Mouse (Mus musculus): ENCODE measurements around the gene Osbp. TPM values are rescaled to one million over a fixed set of nuclear protein-coding genes. Genes with fewer than 3 reads are reported as not detected.
A peak's percentile ranks its signal among the peaks of the same experiment; 100 is the strongest.

Gene Osbp
- polyA plus RNA-seq, 1 experiment from 2014 or later = 4.0 TPM

DNA sequence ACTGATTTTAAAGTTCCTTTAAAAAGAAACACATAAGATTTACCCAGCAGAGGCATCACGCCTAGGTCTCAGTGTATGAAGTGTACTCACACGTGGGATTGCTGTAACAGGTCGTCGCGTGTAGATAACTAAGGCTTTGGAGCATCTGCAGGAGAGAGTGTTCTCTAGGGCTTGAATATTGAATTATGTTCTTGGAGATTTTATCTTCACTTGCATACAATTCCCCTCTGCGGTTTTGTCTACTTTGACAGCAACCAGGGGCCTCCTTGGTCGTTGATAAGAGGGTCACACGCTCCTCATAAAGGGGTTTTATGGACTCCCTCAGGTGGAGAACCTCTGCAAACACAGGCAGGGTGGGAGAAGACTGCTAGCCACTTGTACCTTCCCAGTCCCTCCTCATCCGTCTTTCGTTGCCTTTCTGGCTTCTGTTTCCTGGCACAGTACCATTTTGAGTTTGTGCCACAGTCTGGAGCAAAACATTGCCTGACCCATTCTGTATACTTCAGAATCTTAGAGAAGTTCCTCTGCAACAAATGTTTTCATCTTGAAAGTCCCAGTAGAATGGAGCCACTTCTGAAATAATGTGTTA, 26.8 kb downstream of the Osbp start:
- Histone ChIP-seq H3K9me3 (no peaks in the 10 kb centered on the region), H3K4me3 (no peak overlapping the region), H3K9ac (no peak overlapping the region), H3K27ac (no peak overlapping the region), H3K4me2 (no peak overlapping the region), H3K4me1 (no peaks in the 10 kb centered on the region), H3K27me3 (replicated peaks) (no peaks in the 10 kb centered on the region), H3K36me3 (replicated peaks) (peaks cover 61% of the 10 kb centered on the region)
- no peak for ATAC-seq (replicated peaks)
- WGBS = 92% methylated on average over 10 of the region's 10 CpGs

DNA sequence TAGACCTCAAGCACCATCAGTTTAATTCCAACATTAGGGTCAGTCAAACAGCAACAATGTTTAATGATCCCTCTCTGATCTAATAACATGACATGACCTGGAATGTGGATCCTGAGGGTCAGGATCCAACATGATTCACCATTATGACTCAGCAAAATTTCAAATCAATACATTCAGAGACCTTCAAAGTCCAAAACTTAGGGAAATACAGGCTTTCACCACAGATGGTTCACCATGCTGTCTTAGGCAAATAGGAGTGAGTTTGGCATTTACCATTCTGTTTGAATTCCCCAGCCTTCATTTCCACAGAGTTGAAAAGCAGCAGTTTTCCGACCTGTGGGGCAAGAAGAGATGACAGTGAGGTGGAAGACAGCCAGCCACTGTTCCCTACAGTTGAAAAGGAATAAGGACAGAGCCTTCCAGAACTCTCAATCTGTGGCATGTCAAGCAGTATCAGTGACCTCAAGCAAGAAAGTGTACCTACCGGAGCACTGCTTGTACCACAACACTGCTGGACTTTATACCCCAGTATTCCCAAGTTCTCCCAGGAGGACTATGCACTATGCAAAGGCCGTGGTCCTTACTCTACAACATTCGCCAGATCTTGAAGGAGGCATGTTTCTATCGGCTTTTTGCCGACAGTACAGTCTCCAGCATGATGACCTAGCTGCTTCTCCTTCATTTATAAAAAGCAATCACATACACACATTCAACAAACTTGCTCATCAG, 29.1 kb downstream of the Osbp start:
- no peak for ATAC-seq (replicated peaks)
- Histone ChIP-seq H3K4me2 (no peak overlapping the region), H3K9ac (no peak overlapping the region), H3K4me1 (no peaks in the 10 kb centered on the region), H3K9me3 (no peaks in the 10 kb centered on the region), H3K4me3 (no peak overlapping the region), H3K36me3 (replicated peaks) (peaks cover 41% of the 10 kb centered on the region), H3K27ac (no peak overlapping the region), H3K27me3 (replicated peaks) (no peaks in the 10 kb centered on the region)
- 94% methylated on average over 6 of the region's 6 CpGs for WGBS

DNA sequence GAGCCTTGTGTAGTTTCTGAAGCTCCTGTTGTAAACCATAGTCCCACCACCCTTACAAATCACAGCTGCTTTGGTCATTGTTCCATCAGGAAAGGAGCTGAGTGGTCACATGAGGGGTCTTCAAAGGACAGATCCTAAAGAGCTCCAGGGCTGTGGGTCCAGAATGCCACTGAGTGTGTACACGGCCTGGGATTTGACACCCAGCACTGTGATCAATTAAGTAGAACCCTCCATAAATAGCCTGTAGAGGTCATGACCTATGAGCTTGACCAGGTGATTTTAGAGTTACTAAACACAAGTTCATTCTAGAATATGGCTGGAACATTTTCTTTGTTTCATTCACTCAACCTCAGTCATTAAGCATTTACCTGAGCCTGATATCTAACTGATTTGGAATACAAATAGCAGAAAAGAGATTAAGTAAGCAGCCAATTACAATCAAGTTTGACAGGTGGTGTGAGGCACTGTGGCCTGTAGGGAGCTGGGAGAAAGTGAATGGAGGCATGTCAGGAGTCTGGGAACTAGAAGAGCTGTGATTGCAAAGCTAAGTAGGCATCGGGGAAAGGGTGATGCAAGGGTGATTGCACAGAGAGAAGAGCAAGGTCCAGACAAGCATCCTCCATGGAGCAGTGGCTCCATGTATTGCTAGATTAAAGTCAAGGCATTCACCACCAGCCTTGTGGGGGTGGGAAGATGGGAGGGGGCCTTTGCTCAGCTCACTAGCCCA, 30.1 kb downstream of the Osbp start:
- H3K27ac ChIP-seq = no peak overlapping the region
- no peaks in the 10 kb centered on the region for H3K4me1 ChIP-seq
- no peak overlapping the region for H3K4me3 ChIP-seq
- WGBS = 71% methylated on average over 2 of the region's 2 CpGs
- H3K27me3 ChIP-seq (replicated peaks) = no peaks in the 10 kb centered on the region
- peaks cover 33% of the 10 kb centered on the region for H3K36me3 ChIP-seq (replicated peaks)
- H3K9ac ChIP-seq = no peak overlapping the region
- no peak overlapping the region for H3K4me2 ChIP-seq
- no peaks in the 10 kb centered on the region for H3K9me3 ChIP-seq
- 0 out of 2 replicates have a peak, but pooled peaks have one; percentile 40 for ATAC-seq (replicated peaks)

DNA sequence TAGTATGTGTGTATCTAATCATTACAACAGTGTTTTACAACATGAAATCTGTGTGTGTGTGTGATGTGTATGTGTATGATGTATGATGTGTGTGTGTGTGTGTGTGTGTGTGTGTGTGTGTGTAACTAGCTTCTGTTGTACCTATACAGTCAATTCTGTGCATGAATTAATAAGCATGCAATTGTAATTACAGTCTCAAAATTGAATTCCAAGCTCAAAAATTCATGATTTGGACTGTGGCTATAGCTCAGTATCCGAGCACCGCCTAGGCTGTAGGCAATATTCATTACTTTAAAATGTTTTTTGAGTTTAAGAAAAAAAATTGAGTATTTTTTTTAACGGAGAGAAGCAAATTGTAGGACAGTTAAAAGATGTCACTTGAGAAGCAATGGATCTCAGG, 35.9 kb downstream of the Osbp start:
- H3K9ac ChIP-seq = no peak overlapping the region
- ATAC-seq (replicated peaks) = no peak
- H3K4me1 ChIP-seq = peaks cover 13% of the 10 kb centered on the region
- H3K27ac ChIP-seq = no peak overlapping the region
- 30% methylated on average over 3 of the region's 3 CpGs for WGBS
- no peaks in the 10 kb centered on the region for H3K9me3 ChIP-seq
- H3K27me3 ChIP-seq (replicated peaks) = no peaks in the 10 kb centered on the region
- H3K4me2 ChIP-seq = no peak overlapping the region
- H3K4me3 ChIP-seq = no peak overlapping the region
- no peaks in the 10 kb centered on the region for H3K36me3 ChIP-seq (replicated peaks)

DNA sequence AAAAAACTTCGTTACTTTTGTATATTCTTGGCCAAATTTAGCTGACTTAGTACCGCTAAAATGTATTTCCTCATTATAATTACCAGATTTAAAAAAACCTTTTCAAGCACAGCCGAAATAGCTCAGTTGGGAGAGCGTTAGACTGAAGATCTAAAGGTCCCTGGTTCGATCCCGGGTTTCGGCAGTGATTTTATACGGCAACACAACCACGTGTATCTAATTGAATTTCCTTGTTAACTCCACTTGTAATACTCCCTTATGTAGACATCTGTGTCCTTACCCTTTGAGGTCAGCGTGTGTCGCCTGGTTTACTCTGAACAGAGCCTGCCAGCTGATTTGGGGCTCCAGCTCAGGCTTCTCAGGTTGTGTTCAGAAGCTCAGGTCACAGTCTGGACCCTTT, 36.4 kb downstream of the Osbp start:
- Histone ChIP-seq H3K9ac (no peak overlapping the region), H3K27ac (no peak overlapping the region), H3K36me3 (replicated peaks) (no peaks in the 10 kb centered on the region), H3K9me3 (no peaks in the 10 kb centered on the region), H3K4me1 (peaks cover 18% of the 10 kb centered on the region), H3K27me3 (replicated peaks) (no peaks in the 10 kb centered on the region), H3K4me2 (peak overlapping the region; percentile 32), H3K4me3 (peak overlapping the region; percentile 22)
- no peak for ATAC-seq (replicated peaks)
- WGBS = 1% methylated on average over 11 of the region's 11 CpGs

DNA sequence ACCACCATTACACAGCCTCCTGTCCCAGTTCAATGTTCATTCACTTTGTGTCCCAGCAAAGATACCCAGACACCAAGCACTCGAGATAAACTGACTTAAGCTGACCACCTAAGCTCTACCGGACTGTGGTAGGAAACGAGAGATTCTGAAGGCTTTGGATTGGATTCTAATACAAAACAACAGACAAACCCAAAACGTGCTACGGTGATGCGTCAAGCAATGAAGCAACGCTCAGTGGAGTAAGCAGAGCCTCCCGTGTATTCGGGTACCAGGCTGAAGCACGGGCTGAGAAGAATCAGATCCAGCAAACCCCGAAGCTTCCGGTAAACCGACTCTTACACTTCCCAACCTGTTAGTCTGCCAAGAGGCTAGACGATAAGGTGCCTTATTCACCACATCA, 37.0 kb downstream of the Osbp start:
- Histone ChIP-seq H3K27ac (no peak overlapping the region), H3K4me1 (peaks cover 24% of the 10 kb centered on the region), H3K4me2 (peak overlapping the region; percentile 32; the same call in 1 of the 2 replicates), H3K9ac (no peak overlapping the region), H3K27me3 (replicated peaks) (no peaks in the 10 kb centered on the region), H3K4me3 (peak overlapping the region; percentile 22), H3K9me3 (no peaks in the 10 kb centered on the region), H3K36me3 (replicated peaks) (no peaks in the 10 kb centered on the region)
- ATAC-seq (replicated peaks) = no peak
- WGBS = 48% methylated on average over 14 of the region's 14 CpGs

DNA sequence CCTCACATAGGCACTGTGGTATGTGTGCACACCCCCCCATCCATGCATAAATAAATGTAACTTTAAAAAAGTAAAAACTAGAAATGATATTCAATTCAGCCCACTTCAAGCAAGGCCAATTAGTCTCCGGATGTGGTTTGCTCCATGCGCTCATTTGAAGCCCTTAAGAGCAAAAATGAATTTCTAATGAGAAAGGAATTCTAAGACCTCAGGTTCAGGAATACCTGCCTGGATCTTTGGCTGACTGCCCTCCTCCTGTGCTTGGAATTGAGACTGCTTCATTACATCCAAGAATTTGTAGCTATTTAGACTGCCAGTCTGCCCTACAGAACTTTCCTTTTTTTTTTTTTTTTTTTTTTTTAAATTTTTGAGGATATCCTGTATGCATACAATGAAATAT, 37.8 kb downstream of the Osbp start:
- H3K9ac ChIP-seq = no peak overlapping the region
- WGBS = 82% methylated on average over 2 of the region's 2 CpGs
- no peaks in the 10 kb centered on the region for H3K27me3 ChIP-seq (replicated peaks)
- no peaks in the 10 kb centered on the region for H3K36me3 ChIP-seq (replicated peaks)
- H3K4me2 ChIP-seq = no peak overlapping the region
- H3K4me3 ChIP-seq = no peak overlapping the region
- no peak for ATAC-seq (replicated peaks)
- peaks cover 25% of the 10 kb centered on the region for H3K4me1 ChIP-seq
- H3K9me3 ChIP-seq = no peaks in the 10 kb centered on the region
- no peak overlapping the region for H3K27ac ChIP-seq

DNA sequence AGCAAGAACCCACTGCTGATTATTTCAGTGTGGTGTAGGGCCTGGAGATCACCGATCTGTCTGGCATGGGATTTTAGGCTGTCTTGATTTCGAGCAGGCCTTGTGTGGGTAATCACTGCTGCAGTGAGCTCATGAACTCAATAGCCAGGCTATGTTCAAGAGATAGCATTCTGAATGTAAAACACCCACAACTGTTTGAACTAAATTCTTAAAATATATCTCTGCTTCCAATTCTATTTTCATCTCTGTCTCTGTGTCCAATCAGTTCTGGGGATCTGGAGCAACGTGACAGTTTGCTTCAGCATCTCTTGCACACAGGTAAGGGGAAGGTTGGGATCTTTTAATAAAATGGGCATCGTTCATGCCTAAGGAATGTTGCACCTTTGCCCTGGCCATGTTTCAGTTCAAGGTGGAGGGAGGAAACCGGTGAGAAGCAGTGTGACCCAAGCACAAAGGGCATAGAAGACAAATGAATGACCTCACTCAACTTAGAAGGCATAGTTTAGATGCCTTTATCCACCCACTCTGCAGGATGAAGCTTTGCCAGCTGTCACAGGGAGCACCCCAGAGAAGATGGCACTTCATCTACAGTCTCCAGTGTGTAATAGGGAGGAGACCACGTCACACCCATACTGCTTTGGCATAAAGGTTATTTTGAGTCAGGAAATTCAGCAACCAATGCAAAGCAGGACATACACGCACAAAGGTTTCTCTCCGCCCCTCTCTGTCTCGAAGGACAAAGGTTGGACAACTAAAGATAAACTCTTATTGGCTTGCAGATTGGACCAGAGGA, 38.7 kb downstream of the Osbp start:
- ATAC-seq (replicated peaks) = no peak
- 50% methylated on average over 9 of the region's 9 CpGs for WGBS

DNA sequence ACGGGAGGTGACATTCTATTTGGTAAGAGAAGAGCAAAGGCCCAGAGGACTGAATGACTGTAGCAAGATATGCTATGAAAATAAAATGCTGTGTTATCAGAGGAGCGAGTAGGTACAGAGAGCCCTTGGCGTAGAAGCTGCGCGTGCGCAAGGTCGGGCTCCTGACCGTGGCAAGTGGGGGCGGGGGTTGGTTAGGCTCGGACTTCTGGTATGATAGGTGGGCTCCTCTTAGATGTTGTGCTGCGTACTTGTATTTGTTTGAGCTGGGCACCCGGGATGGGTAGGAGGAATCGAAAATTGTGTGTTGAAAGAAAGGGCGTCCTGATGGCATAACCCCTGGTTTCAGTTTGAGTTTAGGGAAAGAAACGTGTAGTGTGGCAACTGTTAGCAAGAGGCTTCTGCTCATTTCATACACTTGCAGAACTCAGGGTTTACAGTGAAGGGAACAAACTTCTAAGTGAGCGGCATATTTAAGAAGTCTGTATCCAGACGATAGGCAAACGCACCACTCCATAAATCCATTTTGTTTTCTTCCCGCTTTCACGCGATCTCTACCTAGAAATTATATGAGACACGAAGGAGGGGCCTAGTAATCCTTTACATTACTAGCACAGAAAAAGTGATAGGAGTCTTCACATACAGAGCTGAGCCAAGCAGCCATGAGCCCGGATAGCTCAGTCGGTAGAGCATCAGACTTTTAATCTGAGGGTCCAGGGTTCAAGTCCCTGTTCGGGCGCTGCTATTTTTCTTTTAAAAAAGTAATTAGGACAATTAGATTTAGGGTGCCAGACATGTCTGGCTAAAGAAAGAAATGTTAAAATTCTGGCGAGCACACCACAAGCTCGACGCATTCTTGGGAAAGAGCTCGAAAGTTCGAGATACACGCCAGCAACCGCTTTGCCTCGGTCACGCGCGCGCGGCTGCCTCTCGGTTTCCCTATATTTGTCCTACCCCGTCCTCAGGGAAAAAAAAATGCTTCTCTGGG, 39.9 kb downstream of the Osbp start:
- WGBS = under 1% methylated on average over 41 of the region's 41 CpGs
- Histone ChIP-seq H3K4me2 (peak overlapping the region; percentile 62), H3K4me3 (peak overlapping the region; percentile 71), H3K27ac (peak overlapping the region; percentile 84), H3K36me3 (replicated peaks) (no peaks in the 10 kb centered on the region), H3K9me3 (no peaks in the 10 kb centered on the region), H3K4me1 (peaks cover 30% of the 10 kb centered on the region), H3K9ac (peak overlapping the region; percentile 56), H3K27me3 (replicated peaks) (no peaks in the 10 kb centered on the region)
- peak; percentile 85 for ATAC-seq (replicated peaks)

More for the DNA sequence above, 38.7 kb downstream of the Osbp start:
- Histone ChIP-seq H3K36me3 (replicated peaks) (no peaks in the 10 kb centered on the region), H3K27ac (peak overlapping the region; percentile 84), H3K4me3 (peak overlapping the region; percentile 71), H3K4me2 (peak overlapping the region; percentile 62), H3K9me3 (no peaks in the 10 kb centered on the region), H3K4me1 (peaks cover 30% of the 10 kb centered on the region), H3K27me3 (replicated peaks) (no peaks in the 10 kb centered on the region), H3K9ac (peak overlapping the region; percentile 41)

DNA sequence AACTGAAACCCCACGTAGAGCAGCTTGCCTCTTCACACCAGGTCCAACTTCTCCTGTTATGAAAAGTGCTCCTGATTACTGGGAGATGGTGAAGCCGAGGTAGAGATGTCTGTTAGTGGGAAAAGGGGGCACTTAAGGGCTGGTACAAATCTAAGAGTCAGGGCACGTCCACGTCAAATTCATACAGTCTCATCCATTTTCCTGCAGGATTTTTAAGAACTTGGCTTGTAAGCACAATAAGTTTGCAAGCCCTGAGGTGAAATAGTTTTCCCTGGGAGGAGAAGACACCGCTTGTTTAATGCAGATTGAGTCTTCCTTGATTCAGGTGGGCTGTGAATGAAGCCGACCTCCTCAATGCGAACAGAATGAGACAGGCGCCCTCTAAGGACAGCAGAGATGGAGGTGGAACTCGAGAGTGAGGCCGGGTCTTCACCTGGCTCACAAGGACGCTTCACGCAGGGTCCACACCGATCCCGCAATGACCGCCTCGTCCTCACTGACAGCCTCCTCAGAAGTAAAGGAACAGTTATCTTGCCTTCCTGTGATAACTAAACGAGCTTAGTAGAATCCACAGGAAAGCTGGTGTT, 40.7 kb downstream of the Osbp start:
- ATAC-seq (replicated peaks) = peak; percentile 1; the same call in 1 of the 2 replicates
- no peaks in the 10 kb centered on the region for H3K27me3 ChIP-seq (replicated peaks)
- no peaks in the 10 kb centered on the region for H3K36me3 ChIP-seq (replicated peaks)
- peak overlapping the region; percentile 56 for H3K9ac ChIP-seq
- H3K27ac ChIP-seq = peak overlapping the region; percentile 69
- under 1% methylated on average over 17 of the region's 17 CpGs for WGBS
- peak overlapping the region; percentile 62 for H3K4me2 ChIP-seq
- peaks cover 30% of the 10 kb centered on the region for H3K4me1 ChIP-seq
- no peaks in the 10 kb centered on the region for H3K9me3 ChIP-seq
- peak overlapping the region; percentile 71 for H3K4me3 ChIP-seq
